24 mouse cellular contexts compared by ENCODE assay signal in the genomic region with DNA sequence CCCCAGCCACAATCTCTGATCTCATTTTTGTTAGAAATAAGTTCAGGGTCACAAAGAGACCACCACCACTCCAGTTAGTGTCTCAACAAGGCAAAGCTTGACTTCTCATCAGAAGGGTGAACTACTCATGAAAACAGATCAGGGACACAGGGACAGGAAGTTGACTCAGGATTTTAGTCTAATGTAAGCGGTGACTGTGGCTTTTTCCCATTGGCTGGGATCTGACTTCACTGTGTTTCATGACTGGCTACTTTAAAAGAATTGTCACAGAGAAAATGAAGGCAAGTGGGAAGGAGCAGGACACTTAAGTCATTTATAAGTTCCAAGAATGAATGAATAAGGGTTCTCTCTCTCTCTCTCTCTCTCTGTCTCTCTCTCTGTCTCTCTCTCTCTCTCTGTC. TPM values are rescaled to one million over a fixed set of nuclear protein-coding genes. Genes with fewer than 3 reads are reported as not detected.
DNase-seq lines count a peak whose midpoint lies in the region; TF ChIP-seq lines count a peak whose summit lies in the region.
"Had no signal": no experiment of that assay in that cellular context is flagged by ENCODE, and none has a peak within 500 bp of the region (broad histone marks: within the 10 kb centered on the region; RNA-seq: fewer than 3 reads in every experiment).

No protein-coding gene starts in this region.

- TF ChIP-seq RAD21 in MEL (IDR thresholded peaks at IDR 0.05; ENCODE audit: low read depth, low read length), result no peak

- no peaks in the 10 kb centered on the region for H3K79me2 ChIP-seq in MEL (ENCODE audit: control insufficient read depth, insufficient read depth, low read length, poor library complexity)

- no peaks in the 10 kb centered on the region for H3K4me1 ChIP-seq in heart, embryonic 10.5 days
- H3K4me1 ChIP-seq in MEL (ENCODE audit: control insufficient read depth in 1 of 2, insufficient read depth in 2 of 2, low read length in 2 of 2), result no peaks in the 10 kb centered on the region
- H3K4me1 ChIP-seq in lung, adult 2 months (ENCODE audit: control insufficient read depth, insufficient read depth, low read length), result no peaks in the 10 kb centered on the region
- H3K4me1 ChIP-seq: embryonic facial prominence, embryonic 13.5 days; embryonic facial prominence, embryonic 15.5 days; forebrain, embryonic 10.5 days; forebrain, embryonic 12.5 days had no signal

- no peaks in the 10 kb centered on the region for H3K9me3 ChIP-seq in heart, embryonic 10.5 days
- no peaks in the 10 kb centered on the region for H3K9me3 ChIP-seq in MEL (replicated peaks; ENCODE audit: insufficient read depth, low read length)
- H3K9me3 ChIP-seq: embryonic facial prominence, embryonic 13.5 days; embryonic facial prominence, embryonic 15.5 days; forebrain, embryonic 10.5 days; forebrain, embryonic 12.5 days; G1E had no signal

- H3K27ac ChIP-seq in heart, embryonic 10.5 days, result no peak overlapping the region
- H3K27ac ChIP-seq in MEL (ENCODE audit: control insufficient read depth, low read depth, low read length), result no peak overlapping the region
- H3K27ac ChIP-seq: embryonic facial prominence, embryonic 13.5 days; embryonic facial prominence, embryonic 15.5 days; forebrain, embryonic 10.5 days; forebrain, embryonic 12.5 days had no signal

- peak; percentile 57 for DNase-seq in heart, adult 11 months
- DNase-seq in heart, embryonic 10.5 days (ENCODE audit: low spot score), result no peak
- peak; percentile 53 for DNase-seq in 3134 (ENCODE audit: extremely low read depth, insufficient read length, low spot score)
- peak; percentile 41 for DNase-seq in 3T3-L1 (ENCODE audit: low read depth, low spot score)
- DNase-seq in MEL (ENCODE audit: low read depth, low spot score), result peak; percentile 3
- no peak for DNase-seq in lung, adult 2 months
- DNase-seq in thymus, postnatal 10 days (ENCODE audit: low spot score in 2 of 2), result no peak
- no peak for DNase-seq in adrenal gland, postnatal 10 days
- DNase-seq: adrenal gland, adult 2 months; adrenal gland, postnatal 14 days; adrenal gland, postnatal 36 days; B cell, adult 2 months; cerebellum, adult 11-12 months; cerebellum, adult 8-10 months; cerebellum, adult 9-11 months; cerebellum, postnatal 14 days; embryo, embryonic 11 days had no signal

- TF ChIP-seq POLR2A in MEL (IDR thresholded peaks at IDR 0.05; ENCODE audit: control insufficient read depth in 1 of 2, insufficient read depth in 1 of 2, low read depth in 1 of 2, low read length in 2 of 2, poor library complexity in 1 of 2), result no peak
- TF ChIP-seq POLR2A in lung, adult 2 months (IDR thresholded peaks at IDR 0.05; ENCODE audit: borderline replicate concordance, extremely low read depth, low read depth, low read length), result no peak

- TF ChIP-seq EP300 in MEL (IDR thresholded peaks at IDR 0.05; ENCODE audit: low read depth in 1 of 2, low read length in 2 of 2), result no peak

- H3K27me3 ChIP-seq in heart, embryonic 10.5 days (ENCODE audit: insufficient read depth, poor library complexity, severe bottlenecking), result no peaks in the 10 kb centered on the region
- H3K27me3 ChIP-seq in MEL (ENCODE audit: control insufficient read depth in 1 of 2, insufficient read depth in 2 of 2, low read length in 2 of 2), result peaks cover 0 to 4% of the 10 kb centered on the region in 2 experiments; a peak in 2 of 4 replicates
- H3K27me3 ChIP-seq: CH12.LX; embryonic facial prominence, embryonic 13.5 days; embryonic facial prominence, embryonic 15.5 days; forebrain, embryonic 12.5 days had no signal

- H3K9ac ChIP-seq in MEL (ENCODE audit: control insufficient read depth, low read depth, low read length, poor library complexity, severe bottlenecking), result no peak overlapping the region
- H3K9ac ChIP-seq: embryonic facial prominence, embryonic 13.5 days; embryonic facial prominence, embryonic 15.5 days; forebrain, embryonic 12.5 days had no signal

- 80% methylated on average over 1 of the region's 1 CpGs for WGBS in heart, embryonic 10.5 days
- WGBS in lung, adult 2 months, result 63% methylated on average over 1 of the region's 1 CpGs

- no peak for TF ChIP-seq CTCF in MEL (IDR thresholded peaks at IDR 0.05 in 2 of 3, conservative IDR thresholded peaks at IDR 0.05 in 1 of 3; ENCODE audit: control insufficient read depth in 1 of 3, insufficient read depth in 1 of 3, low read depth in 2 of 3, low read length in 3 of 3, poor library complexity in 1 of 3, severe bottlenecking in 1 of 3)
- TF ChIP-seq CTCF in lung, adult 2 months (IDR thresholded peaks at IDR 0.05; ENCODE audit: insufficient read depth, low read length), result no peak

- H3K36me3 ChIP-seq in heart, embryonic 10.5 days, result no peaks in the 10 kb centered on the region
- H3K36me3 ChIP-seq in MEL (ENCODE audit: control insufficient read depth in 1 of 2, insufficient read depth in 2 of 2, low read length in 2 of 2), result no peaks in the 10 kb centered on the region
- H3K36me3 ChIP-seq: embryonic facial prominence, embryonic 13.5 days; embryonic facial prominence, embryonic 15.5 days; forebrain, embryonic 10.5 days; forebrain, embryonic 12.5 days; G1E had no signal

- no peak overlapping the region for H3K4me3 ChIP-seq in heart, embryonic 10.5 days
- H3K4me3 ChIP-seq in MEL (ENCODE audit: control insufficient read depth in 1 of 2, insufficient read depth in 1 of 2, low read depth in 2 of 2, low read length in 2 of 2), result no peak overlapping the region
- H3K4me3 ChIP-seq in lung, adult 2 months (replicated peaks; ENCODE audit: extremely low read depth, low read depth, low read length), result no peak overlapping the region
- H3K4me3 ChIP-seq: embryonic facial prominence, embryonic 13.5 days; embryonic facial prominence, embryonic 15.5 days; erythroblast, embryonic 14.5 days; forebrain, embryonic 10.5 days; forebrain, embryonic 12.5 days had no signal

TF ChIP-seq in MEL, 35 proteins besides CTCF, POLR2A, EP300 and RAD21:
- TF ChIP-seq MEF2A (IDR thresholded peaks at IDR 0.05; ENCODE audit: extremely low read depth, insufficient replicate concordance, low read depth, low read length, poor library complexity, severe bottlenecking) (no peak), ZNF384 (IDR thresholded peaks at IDR 0.05; ENCODE audit: low read depth, low read length) (no peak), ZKSCAN1 (IDR thresholded peaks at IDR 0.05; ENCODE audit: low read depth, low read length) (no peak), MAFK (IDR thresholded peaks at IDR 0.05; ENCODE audit: borderline replicate concordance, low read depth, low read length) (no peak), ZMIZ1 (IDR thresholded peaks at IDR 0.05; ENCODE audit: low read depth, low read length) (no peak), NELFE (IDR thresholded peaks at IDR 0.05; ENCODE audit: low read depth, low read length) (no peak), POLR2AphosphoS2 (IDR thresholded peaks at IDR 0.05; ENCODE audit: low read length) (no peak), CHD2 (IDR thresholded peaks at IDR 0.05; ENCODE audit: low read length) (no peak), ELF1 (IDR thresholded peaks at IDR 0.05; ENCODE audit: low read depth, low read length) (no peak), USF2 (IDR thresholded peaks at IDR 0.05; ENCODE audit: borderline replicate concordance in 1 of 2, insufficient read depth in 1 of 2, low read depth in 1 of 2, low read length in 2 of 2) (no peak), HCFC1 (IDR thresholded peaks at IDR 0.05; ENCODE audit: low read depth, low read length) (no peak), POLR2AphosphoS5 (IDR thresholded peaks at IDR 0.05; ENCODE audit: borderline replicate concordance, low read depth, low read length) (no peak), USF1 (IDR thresholded peaks at IDR 0.05; ENCODE audit: low read depth, low read length) (no peak)

RNA-seq across cellular contexts. Expression of a gene that starts 45.5 kb away (rescaled TPM):
- 2.8 and 3.1 TPM in 2 replicates for polyA plus RNA-seq in heart, embryonic 10.5 days (2016; fragmentation: Nextera tagmentation; extraction: Ambion mirVana)
- total RNA-seq in MEL (2012; rRNA removed), result not detected in 2 replicates
- polyA plus RNA-seq in MEL (2012; ENCODE audit: insufficient read depth in 1 of 2, insufficient read length in 2 of 2, low read depth in 1 of 2, low replicate concordance in 2 of 2, missing spikeins in 1 of 2), result not detected
- 6.4 and 11.4 TPM in 2 replicates for polyA plus RNA-seq in lung, adult 2 months (2012; rRNA removed)
- total RNA-seq in adrenal gland, postnatal 10 days (2021), result 100 to 1,000 TPM; 131 to 173 TPM
- polyA plus RNA-seq: erythroblast, embryonic 14.5 days; G1E had no signal

Comparison
In these comparisons a context has a peak if more than half of its experiments do, and no peak if none do; other contexts are left out.
1. DNase-seq: peak in heart, adult 11 months (single experiment), 3134 (single experiment), 3T3-L1 (single experiment) and MEL (single experiment); none in heart, embryonic 10.5 days (single experiment), lung, adult 2 months (single experiment), thymus, postnatal 10 days (0 of 2) and adrenal gland, postnatal 10 days (single experiment).